Mouse (Mus musculus) ES-CJ7 (cell line): ENCODE results near the gene Prdm4.

Experiments used
- DNase-seq: peaks from one replicate; pipeline ENCODE4 v3.0.0; 2011; ENCODE audit warnings: low read depth, low spot score

The Prdm4 gene

DNA sequence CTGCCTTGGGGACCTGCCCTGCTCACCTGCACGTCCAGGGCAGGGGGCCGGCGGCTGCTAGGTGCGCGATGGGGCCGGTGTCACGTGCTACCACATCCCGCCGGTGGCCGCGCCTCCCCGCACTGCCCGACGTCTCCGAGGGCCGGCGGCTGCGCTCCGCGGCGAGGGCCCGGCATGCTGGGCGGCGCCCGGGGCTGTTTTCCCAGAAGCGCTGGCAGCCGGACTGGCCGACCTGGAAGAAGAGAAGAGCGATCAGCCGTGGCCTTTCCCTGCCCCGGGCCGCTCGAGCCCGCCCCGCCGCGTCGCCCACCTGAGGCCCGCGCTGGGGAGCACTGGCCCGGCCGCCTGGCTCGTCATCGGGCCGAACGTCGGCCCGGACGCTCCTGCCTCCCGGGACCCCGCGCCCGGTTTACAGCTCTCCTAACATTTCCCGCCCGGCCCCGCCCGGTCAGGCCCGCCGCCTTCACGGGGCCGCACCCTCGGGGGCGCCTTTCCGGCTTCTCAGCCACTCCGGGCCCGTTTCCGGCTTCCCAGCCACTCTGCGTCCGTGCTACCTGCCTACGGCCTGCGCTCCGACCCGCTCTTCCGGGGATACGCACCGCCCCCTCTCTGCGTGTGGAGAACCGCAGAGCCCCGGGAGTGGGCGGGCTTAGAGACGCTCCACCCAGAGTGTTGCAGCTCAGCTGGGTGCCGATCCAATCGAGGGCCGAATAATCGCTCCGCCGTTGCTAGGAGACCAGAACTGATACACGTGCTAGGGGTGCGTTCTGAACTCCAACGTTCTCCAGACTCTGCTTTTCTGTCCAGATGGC, at the start of gene Prdm4:
Prdm4 (minus strand) TSS at position 645 of the 812 bp plus-strand sequence.
- peak; percentile 98 for DNase-seq

DNA sequence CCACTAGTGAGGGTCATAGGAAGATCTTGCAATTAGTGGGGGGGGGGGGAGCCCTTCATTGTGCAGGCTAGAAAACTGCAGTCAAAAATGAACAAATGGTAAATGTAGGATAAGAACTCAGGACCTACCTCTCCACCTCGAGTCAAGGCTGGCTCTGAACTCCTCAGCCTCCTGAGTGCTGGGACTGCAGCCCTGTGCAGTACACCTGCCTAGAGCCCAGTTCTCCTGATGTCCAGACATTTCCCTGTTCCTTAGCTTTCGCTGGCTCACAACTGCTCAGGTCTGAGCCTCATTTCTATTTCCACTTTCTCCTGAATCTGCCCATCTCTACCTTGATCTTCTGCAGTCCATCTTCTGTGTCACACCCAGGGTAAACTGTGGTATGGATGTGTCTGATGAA, 49.5 kb upstream of the Prdm4 start:
- DNase-seq, result no peak

DNA sequence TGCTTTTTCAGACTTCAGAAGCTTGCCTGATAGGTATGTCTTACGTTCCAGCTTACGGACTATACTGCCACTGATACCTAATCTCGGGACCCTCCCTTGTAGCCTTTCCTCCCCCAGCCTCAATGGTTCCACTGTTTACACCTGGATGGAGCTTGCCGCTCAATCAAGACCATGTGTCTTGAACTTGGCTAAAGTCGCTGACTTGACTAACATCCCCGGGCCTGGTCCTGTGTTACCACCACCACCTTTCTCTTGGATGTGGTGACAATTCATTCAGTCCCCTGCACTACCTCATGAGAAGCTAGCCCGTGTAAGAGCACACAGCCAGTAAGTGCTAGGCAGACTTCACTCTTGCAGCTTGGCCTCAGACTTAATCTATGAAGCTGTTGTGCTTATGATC, 47.4 kb upstream of the Prdm4 start:
- DNase-seq, result no peak

DNA sequence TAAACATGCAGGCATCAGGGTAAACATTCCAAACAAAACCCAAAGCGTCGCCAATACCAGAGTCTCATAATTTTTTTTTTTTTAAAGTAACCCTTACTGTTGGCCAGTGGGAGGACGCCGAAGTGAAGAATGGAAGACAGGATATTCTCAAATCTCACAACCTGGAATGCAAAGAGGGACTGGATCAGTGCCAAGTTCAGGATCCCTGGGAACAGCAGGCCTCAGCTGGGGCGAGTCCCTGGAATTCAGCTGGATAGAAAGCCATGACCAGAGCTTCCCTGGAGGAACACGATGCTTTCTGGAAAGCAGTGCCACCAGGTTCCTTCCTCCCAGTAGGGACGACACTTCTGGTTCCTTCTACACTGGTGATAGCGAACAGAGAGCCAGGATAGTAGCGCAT, 46.0 kb upstream of the Prdm4 start:
- no peak for DNase-seq

DNA sequence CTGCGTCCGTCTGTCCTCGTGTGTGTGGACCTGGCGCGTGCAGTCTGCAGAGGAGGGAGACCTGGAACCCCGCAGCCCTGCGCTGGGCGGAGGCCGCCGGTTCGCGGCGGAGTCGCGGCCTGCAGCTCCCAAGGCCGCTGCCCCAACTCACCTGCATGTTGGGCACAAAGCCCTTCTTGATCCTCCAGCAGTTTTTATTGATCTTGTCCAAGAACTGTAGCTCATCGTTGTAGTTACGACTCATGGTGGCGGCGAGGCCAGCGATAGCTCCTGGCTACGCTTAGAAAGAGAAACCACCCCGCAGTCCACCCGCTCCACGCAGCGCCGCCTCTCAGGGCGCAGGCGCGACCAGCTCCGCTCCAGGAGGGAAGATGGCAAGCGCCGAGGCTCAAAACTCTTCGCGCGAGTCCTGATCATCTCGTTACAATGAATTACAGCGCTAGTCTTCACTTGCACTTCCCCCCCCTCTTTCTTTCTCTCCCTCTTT, 40.6 kb upstream of the Prdm4 start, which contains the start of gene Rtcb:
Rtcb (minus strand) TSS at position 360 of the 487 bp plus-strand sequence.
- DNase-seq, result peak; percentile 95

DNA sequence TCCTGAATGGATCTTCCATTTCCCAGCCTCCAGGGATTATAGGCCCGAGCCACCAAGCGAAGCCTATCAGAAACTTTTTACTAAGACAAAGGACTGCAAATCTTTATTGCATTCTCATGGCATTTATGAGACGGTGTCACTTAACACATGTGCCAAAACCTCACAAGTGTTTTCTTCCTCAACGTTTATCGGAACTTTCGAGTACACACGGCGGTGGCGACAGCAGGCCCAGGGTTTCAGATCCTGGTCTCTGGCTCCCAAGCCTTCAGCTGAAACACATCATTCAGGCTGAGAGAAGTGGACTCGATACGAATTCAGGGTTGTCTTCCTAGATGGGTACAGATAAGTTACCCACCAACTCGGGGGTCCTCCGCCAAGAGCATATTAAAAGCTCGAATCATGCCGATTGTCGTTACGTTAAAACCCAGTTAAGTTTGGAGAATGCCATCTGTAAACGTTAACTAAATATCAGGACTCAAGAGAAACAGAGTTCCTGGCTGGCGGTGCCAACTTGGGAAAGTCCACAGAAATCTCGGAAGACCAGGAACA, 40.0 kb upstream of the Prdm4 start:
- DNase-seq, result no peak

DNA sequence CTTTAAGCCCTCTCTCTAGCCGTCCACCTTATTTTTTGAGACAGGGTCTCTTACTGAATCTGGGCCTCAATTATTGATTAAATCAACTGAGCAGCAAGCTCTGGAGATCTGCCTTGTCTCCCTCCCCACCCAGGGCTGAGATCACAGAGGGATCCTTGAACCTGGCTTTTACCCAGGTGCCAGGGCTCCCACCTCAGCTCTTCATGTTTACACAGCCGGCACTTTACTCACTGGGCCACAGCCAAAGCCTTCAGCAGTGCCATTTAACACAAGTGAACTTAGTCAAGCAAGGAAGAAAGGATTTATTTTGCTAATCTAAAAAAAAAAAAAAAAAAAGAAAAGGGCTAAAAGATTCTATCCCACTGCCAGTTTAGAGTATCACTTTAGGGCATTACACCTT, 37.5 kb upstream of the Prdm4 start:
- DNase-seq, result no peak

DNA sequence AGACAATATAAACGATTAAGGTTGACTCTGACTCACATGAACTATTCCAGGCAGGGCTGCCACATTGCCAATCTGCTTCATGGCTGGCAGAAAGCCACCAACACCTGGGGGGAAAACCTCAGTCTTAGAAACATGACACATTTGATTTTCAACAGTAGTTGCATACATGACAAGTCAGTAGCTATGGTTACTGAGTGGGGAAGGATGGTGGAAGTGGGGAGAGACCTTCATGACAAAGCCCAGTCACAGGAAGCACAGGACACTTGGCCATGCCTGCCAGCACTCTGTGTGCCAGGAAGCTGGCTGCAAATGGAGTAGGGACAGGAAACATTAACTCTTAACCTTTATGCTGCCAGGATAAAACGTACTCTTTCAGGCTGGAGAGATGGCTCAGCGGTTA, 36.5 kb upstream of the Prdm4 start:
- no peak for DNase-seq

DNA sequence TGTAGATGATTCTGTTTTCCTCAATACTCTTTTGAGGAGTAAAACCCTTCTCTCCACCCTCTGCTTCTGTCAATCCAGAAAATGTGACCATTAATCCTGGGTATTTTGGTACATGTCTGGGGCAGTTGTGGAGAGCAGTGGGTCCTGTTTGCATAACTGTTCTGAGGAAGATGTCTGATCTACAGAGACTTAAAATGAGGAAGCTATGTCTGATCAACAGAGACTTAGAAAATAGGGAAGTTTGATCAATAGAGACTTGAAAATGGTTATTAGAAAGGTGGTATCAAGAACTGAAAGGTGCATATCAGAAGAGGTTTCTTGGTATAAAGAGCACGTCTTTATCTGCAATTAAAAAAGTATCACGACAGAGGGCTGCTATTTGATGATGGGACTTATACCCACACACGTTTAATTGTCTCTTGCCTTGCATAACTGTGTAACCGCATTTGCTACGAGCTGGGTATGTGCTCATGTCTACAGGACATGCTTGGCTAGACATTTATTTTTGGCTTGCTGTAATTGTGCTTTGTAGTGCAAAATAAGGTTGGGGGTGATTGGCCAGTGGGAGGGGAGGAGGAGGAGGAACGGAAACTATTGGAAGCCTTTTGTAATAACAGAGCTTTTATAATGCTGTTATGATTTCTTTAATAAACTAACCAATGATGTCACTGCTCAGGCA, 35.0 kb upstream of the Prdm4 start:
- DNase-seq, result no peak

DNA sequence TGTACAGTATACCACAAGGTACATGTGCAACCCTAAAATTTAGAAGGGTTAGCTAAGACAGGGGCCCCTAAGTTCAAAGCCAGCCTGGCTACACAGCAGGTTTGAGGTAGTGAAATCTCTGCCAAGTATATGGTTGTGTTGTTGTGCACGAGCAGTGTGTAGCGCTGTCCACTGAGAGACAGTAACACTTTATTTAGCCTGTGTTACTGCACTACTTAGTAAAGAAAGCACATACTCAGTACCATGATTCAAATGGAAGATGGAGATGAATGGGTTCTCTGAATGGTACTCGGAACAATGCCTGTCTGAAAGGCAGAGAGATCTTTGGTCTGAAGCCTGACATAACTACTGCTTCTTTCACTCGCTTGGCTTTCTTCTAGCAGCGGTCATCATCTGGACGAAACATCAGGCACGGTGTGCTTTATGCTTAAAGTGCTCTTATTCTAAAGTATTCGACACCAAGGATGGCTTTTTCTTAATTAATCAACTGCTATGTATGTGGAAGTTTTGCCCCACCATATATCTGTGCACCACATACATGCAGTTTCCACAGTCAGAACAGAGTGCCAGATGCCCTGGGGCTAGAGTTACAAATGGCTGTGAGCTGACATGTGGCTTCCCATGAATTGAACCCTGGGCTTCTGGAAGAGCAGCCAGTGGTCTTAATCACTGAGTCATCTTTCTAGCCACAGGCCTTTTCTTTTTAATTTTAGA, 31.7 kb upstream of the Prdm4 start:
- no peak for DNase-seq

DNA sequence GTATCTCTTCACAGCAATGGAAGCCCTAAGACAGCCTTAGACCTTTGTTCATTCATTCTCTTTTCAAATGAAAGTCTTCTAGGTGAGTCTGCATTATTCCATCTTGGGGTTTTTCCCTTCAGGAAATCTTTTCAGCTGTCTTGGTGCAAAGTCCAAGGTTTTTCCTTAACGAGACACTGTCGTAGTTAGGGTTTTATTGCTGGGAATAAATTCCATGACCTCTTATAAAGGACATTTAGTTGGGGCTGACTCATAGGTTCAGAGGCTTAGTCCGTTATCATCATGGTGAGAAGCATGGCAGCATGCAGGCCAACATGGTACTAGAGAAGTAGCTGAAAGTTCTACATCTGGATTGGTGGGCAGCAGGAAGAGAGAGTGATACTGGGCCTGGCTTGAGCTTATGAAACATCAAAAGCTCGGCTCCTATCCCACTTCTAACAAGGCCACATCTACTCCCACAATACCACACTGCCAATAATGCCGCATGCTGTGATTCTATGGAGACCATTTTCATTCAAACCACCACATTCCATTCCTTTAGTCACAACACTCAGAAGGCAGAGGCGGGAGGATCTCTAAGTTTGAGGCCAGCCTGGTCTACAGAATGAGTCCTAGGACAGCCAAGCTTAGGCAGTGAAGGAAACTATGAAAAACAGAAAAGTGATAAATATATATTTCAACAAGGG, 19.5 kb upstream of the Prdm4 start:
- DNase-seq, result peak; percentile 22

DNA sequence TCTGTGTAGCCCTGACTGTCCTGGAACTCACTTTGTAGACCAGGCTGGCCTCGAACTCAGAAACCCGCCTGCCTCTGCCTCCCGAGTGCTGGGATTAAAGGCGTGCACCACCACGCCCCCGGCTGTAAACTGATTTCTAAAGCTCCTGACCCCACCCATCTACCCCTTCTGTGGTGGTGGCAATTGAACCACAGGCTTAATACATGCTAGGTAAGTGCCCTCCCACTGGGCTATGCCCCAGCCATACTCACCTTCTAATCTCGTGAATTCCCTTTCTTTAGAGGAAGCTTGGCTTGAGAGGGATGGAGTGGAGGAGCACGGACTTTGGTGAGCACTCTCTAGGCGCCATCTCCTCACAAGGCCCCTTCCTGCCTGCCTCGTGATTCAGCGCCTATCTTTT, 13.0 kb upstream of the Prdm4 start:
- DNase-seq, result peak; percentile 61

DNA sequence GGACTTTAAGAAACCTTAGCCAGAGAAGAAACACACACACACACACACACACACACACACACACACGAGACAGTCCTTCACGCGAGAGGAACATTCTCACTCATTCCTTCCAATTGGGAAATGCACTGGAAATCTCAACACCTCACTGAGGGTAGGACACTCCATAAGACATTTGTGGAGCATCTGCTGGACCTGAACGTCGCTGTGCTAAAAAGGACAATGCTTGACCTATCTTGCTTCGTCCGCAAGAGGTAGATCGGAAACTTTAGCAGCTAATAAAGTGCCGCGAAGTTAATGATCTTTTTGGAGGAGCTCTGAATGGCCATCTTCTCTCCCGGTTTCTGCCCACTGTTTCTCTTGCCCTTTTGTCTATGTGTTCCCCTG, 12.3 kb upstream of the Prdm4 start:
- DNase-seq, result peak; percentile 16

DNA sequence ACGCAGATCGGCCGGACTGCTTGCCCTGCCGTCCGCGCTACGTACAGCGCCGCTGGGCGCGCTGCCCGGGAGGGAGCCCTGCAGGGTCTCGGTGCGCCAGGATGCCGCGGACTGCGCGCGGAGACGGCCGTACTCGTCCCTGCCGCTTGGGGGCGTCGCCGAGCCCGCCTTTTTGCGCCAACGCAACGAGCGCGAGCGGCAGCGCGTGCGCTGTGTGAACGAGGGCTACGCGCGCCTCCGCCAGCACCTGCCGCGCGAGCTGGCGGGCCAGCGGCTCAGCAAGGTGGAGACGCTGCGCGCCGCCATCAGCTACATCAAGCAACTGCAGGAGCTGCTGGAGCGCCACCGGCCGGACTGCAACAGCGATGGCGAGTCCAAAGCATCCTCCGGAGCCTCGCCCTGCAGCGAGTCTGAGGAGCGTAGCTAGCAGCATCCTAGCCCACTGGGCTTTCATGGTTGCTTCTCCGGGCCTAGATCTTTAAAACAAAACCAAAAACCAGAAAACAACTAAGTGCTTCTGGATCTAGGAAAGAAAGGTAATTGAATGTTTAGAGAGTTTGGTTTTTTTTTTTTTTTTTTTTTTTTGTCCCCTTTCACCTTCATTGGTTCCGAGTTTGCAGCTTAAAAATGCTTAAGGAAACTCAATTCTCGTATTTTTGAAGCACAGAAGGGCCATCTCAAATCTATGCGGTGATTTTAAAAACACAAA, 11.7 kb upstream of the Prdm4 start:
- peak; percentile 92 for DNase-seq

DNA sequence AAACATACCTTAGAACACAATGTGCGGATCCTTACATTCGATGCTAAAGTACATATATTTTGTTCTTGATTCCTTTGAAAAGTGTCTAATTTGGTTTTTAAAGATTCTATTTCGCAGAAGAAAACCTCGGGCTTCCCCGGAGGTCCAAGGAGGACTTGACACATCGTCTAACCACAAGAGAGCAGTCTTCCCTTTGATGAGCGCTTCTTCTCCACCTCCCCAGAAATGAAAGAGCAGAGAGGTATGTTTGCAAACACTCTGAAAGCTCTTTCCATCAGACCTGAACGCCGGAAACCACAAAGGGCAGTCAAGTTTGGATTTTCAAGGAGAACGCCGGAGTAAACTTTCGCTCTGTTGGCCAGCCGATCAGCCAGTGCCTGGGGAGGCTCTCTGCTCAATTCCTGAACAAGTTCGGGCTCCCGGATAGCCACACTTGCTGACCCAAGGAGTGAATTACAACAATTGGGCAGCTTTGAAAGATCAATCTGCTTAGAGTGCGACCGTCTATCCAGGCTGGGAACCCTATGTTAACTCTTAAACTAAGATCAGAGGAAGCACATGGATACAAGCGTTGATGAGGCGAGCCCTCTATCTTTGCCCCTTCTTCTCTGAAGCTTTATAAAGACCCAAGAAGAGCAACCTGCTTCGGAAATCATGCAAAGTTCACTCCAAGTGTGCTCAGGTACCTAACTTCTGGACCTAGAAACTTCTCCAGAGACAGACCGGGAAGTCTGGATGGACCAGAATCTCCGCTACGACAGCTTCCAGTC, 10.9 kb upstream of the Prdm4 start, which contains the start of gene Ascl4:
Ascl4 (plus strand) TSS at position 6 of the 770 bp plus-strand sequence.
- peak; percentile 40 for DNase-seq

DNA sequence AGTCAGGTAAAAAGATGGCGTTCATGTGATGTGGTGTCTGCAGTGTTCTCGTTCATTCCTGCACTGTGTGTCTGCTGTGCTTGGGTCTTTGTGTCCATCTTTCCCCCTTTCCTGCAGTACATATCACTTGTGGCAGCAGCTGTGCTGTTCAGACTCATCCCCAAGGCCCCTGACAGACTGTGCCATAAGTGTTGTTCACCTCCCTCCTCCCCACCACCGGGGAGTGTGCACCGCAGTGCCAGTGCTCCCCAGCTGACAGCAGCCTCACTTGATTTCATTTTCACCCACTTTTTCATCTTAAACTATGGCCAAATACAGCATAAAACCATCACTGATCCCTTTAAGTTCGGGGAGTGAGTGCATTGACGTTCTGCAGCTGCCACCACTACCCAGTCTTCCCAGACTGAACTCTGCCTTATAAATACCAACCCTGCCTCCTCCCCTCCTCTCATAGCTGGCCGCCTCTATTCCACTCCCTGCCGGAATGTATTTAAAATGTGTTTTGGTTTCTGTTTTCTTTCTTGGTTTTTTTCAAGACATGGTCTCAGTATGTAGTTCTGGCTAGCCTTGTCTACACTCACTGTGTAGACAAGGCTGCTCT, 37.0 kb downstream of the Prdm4 start:
- no peak for DNase-seq

DNA sequence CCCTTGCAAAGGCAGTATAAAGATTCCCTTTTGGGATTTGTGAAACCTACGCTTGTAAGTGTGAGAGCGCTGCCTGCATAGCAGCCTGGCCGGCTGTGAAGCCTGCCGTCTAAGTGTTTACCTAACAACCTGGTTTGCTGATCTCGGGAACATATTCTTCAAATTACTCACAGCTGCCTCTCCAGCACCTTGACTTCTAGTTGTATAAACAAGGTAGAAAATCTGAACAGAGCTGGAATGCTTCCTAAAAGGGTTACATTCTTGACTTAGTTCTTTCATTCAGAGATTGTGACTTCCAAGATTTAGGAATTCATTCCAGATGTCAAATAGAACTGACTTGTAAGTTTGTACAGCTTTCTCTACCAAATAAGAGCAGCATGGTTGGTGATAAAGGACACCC, 41.1 kb downstream of the Prdm4 start:
- no peak for DNase-seq

DNA sequence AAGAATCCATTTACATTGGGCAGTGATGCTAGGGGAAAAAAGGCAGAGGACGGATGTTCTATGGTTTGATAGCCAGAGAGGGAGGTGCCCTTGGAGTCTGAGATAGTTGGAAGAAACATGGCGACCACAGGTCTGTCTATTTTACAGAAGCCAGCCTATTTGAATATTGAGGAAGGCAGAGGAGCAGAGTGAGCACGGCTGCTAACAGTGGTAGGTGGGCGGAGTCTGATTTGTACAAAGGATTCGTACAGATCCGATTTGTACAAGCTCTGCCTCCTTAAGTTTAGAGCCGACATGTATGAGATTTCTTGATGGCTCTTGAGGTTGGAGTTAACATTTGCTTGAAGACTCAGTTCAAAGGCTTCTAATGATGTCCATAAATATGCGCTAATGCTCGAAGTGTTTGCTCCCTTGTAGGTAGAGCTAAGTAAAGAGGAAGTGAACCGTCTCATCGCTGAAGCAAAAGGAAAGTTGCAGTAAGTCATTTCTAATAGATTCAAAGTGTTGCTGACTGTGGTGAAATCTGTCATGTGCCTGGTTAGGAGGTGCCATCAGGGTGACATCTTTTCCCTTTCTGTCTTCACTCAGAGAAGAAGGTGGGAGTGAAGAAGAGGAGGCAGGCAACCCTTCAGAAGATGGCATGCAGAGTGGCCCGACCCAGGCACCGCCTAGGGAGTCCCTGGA, 42.9 kb downstream of the Prdm4 start:
- DNase-seq, result no peak

DNA sequence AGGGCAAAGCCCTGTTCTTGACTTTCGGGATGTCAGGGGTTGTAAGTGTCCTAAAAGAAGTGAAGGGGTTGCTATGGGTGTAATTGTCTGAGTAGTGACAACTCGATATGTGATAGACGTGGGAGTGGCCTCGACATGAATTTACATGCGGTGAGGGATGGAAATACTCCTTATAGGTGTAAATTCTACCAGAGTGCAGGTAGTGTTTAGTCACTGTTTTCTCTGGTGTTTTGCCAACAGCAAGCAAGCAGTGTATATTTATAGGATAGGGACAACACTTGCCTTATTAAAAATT, 44.5 kb downstream of the Prdm4 start:
- DNase-seq, result no peak
